Mouse (Mus musculus) CH12.LX (cell line): Measurements from ENCODE around the gene Foxo6.

Source experiments
- NELFE ChIP-seq: IDR thresholded peaks from 2 replicates; pipeline ENCODE4 v1.6.1; 2011; ENCODE audit warnings: low read depth, low read length, improper control_type of control experiment
- POLR2A ChIP-seq: IDR thresholded peaks from 2 replicates; pipeline ENCODE4 v1.6.1; 2011; ENCODE audit warnings: low read depth, mild to moderate bottlenecking, improper control_type of control experiment, low read length

DNA sequence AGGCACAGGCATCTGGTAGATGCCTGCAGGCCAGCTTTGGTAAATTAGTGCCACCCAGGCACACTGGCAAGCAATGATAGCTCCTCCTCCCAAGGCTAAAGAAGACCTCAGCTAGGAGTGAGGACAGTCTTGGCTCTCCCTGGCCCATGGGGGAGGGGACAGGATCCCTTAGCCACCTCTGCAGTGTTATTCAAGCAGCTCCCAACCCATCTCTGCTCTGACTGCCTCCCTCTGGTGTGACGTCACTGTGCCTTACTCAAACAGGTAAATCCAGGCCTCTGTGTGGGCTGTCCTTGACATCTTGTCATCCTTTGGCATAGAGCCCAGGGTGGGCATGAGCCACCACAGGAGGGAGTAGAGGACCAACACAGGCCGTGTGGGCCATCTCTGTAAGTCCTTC is 59.9 kb downstream of the Foxo6 start:
- TF ChIP-seq NELFE (no peak), POLR2A (no peak)
